Mouse (Mus musculus) liver, embryonic 15.5 days (tissue): ENCODE data around the gene Cul3. TPM values are rescaled to one million over a fixed set of nuclear protein-coding genes. Genes with fewer than 3 reads are reported as not detected.
A peak's percentile ranks its signal among the peaks of the same experiment; 100 is the strongest.

ENCODE experiments used
- ATAC-seq: fragments of 200-750 bp; cut with Nextera tagmentation; 2 replicates; pipeline ENCODE4 v1.8.0; 2017; ENCODE audit warnings: moderate number of reproducible peaks, mild to moderate bottlenecking, moderate library complexity; ENCODE audit not compliant: insufficient read depth
- H3K27ac ChIP-seq: fragments of 300-500 bp; sonication (generic); replicated peaks from 2 replicates; pipeline ENCODE4 v1.5.1; 2015; ENCODE audit warnings: mild to moderate bottlenecking, inconsistent platforms
- H3K27me3 ChIP-seq: fragments of 300-500 bp; sonication (generic); 2 replicates; pipeline ENCODE4 v1.6.1; 2015; ENCODE audit warnings: mild to moderate bottlenecking, inconsistent platforms
- H3K36me3 ChIP-seq: fragments of 300-500 bp; sonication (generic); replicated peaks from 2 replicates; pipeline ENCODE4 v1.6.1; 2015; ENCODE audit warnings: moderate library complexity, mild to moderate bottlenecking, inconsistent platforms
- H3K4me1 ChIP-seq: fragments of 300-500 bp; sonication (generic); replicated peaks from 2 replicates; pipeline ENCODE4 v1.6.1; 2015; ENCODE audit warnings: inconsistent platforms
- H3K4me2 ChIP-seq: fragments of 300-500 bp; sonication (generic); 2 replicates; pipeline ENCODE4 v1.6.1; 2015; ENCODE audit warnings: moderate library complexity, mild to moderate bottlenecking, inconsistent platforms
- H3K4me3 ChIP-seq: fragments of 300-500 bp; sonication (generic); replicated peaks from 2 replicates; pipeline ENCODE4 v1.5.1; 2015; ENCODE audit warnings: mild to moderate bottlenecking, inconsistent platforms
- H3K9ac ChIP-seq: fragments of 300-500 bp; sonication (generic); 2 replicates; pipeline ENCODE4 v1.6.1; 2015; ENCODE audit warnings: moderate library complexity, mild to moderate bottlenecking, inconsistent platforms
- H3K9me3 ChIP-seq: fragments of 300-500 bp; sonication (generic); replicated peaks from 2 replicates; pipeline ENCODE4 v1.6.1; 2016; ENCODE audit warnings: inconsistent platforms
- WGBS: fragments of 180-500 bp; shearing (Covaris S2); methylation state at CpG from one replicate; pipeline ENCODE4 v1.1.7; 2015; ENCODE audit warnings: mixed read lengths; ENCODE audit not compliant: insufficient replicate concordance; 5-methylcytosine and 5-hydroxymethylcytosine counted together
- polyA plus RNA-seq: library from polyadenylated mRNA; unstranded; fragments of >200 nt; fragmentation: Nextera tagmentation; extraction: Ambion mirVana; gene quantifications from 2 replicates; pipeline ENCODE4 v1.2.1, GENCODE M21; 2015

Gene Cul3
- polyA plus RNA-seq = 13.1 and 16.2 TPM in 2 replicates

DNA sequence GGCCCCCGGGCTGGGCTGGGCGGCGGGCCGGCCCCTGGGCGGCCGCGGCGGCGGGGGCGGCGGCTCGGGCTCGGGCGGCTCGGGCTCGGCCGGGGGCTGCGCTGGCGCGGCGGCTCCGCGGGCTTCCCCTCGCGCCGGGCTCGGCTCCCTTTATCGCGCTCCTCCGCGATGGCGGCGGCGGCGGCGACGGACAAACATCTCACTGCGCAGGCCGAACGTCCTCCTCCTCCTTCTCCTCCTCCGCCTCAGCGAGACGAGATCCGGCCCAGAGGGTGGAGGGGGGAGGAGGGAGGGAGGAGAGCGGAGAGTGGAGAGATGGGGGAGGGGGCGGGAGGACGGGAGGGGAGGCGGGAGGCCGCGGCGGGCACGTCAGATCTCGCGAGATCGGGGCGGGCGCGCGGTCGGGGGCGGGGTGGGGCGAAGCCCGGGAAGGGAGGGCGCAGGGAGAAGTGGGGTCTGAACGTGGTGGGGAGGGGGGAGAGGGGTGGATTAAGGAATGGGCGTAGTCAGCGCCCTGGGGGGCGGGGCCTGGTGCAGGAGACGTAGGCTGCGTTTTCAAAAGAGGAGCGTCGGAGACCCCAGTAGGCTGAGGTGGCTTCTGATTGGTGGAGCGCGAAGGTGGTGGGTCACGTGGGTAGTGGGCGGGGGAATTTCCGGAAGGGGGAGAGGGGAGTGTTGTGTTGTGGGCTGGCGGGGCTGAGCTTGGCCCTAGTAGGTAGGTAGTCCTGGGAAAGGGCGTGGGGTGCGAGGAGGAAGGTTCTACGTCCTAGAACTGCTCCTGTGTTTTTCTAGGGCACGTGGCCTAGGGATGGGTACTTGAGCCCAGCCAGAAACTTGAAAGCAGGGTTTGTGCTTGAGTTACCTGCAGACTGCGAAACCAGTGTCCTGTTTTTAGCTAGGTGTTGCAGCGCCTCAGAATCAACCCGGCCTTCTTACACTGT is at the start of gene Cul3:
Gene Cul3 (minus strand): TSS at position 45 of the 941 bp plus-strand sequence.
- Histone ChIP-seq H3K27me3 (no peaks in the 10 kb centered on the region), H3K4me1 (peaks cover 25% of the 10 kb centered on the region), H3K9me3 (no peaks in the 10 kb centered on the region), H3K36me3 (no peaks in the 10 kb centered on the region), H3K9ac (peak within 1 kb of the TSS; percentile 97), H3K4me2 (peak within 1 kb of the TSS; percentile 82), H3K27ac (peak within 1 kb of the TSS; percentile 96), H3K4me3 (peak within 1 kb of the TSS; percentile 98)
- ATAC-seq = peak; percentile 80
- 2% methylated on average over 77 of the region's 85 CpGs for WGBS

- Histone ChIP-seq H3K9me3 (no peaks in the 10 kb centered on the region), H3K4me3 (no peak overlapping the region), H3K4me2 (no peak overlapping the region), H3K9ac (no peak overlapping the region), H3K27ac (no peak overlapping the region), H3K27me3 (no peaks in the 10 kb centered on the region), H3K4me1 (no peaks in the 10 kb centered on the region), H3K36me3 (no peaks in the 10 kb centered on the region)
- no peak for ATAC-seq
- 27% methylated on average over 7 of the region's 7 CpGs for WGBS
Observed at GRCm38 (mm10) chr1:80389518-80389917, 49.2 kb upstream of the Cul3 start.

DNA sequence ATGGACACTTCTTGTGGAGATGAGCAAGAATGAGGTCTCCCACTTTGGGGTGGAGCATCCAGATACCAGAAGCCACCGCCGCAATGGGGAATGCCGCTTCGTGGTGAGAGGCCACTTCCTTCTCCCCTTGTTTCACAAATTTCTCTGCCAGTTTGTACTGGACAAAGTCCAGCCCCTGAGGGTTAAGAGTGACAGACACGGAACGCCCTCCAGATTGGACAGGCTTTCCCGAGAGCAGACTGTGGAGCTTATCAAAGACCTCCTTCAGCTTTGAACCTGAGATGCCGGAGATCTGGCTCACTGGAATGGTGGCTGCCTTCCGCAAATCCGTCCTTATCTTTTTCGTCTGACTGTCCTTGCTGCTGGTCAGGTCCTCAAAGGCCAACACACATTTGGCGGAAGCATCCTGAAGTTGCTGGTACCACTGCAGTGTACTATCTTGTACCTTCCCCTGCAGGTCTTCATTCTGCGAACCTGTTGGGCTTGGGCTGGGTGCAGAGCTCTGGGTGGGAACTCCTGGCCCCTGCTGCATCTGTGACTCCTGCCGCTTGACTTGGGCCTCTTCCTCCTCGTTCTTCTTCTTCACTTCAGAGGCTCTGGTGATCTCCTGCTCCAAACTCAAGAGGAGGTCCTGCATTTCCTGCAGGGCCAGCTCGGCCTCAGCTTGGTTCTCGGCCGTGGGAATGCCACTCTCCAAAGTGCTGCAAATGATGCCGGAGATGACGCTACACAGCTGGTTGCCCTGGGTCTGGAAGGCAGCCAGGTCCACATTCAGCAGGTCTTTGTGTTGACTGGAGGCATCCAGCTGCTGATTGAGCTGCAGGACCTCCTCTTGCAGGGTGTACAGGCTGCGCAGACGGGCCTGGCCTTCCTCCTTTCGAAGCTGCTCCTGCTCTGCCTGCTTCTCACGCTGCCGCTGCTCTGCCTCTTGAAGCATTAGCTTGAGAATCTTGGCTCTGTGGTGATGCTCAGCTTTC is 43.6 kb upstream of the Cul3 start:
- Histone ChIP-seq H3K9ac (no peak overlapping the region), H3K27ac (no peak overlapping the region), H3K9me3 (no peaks in the 10 kb centered on the region), H3K36me3 (no peaks in the 10 kb centered on the region), H3K27me3 (no peaks in the 10 kb centered on the region), H3K4me3 (no peak overlapping the region), H3K4me1 (no peaks in the 10 kb centered on the region), H3K4me2 (0 out of 2 replicates have a peak overlapping the region, but pooled peaks have one; percentile 15)
- WGBS = 37% methylated on average over 25 of the region's 25 CpGs
- ATAC-seq = no peak

DNA sequence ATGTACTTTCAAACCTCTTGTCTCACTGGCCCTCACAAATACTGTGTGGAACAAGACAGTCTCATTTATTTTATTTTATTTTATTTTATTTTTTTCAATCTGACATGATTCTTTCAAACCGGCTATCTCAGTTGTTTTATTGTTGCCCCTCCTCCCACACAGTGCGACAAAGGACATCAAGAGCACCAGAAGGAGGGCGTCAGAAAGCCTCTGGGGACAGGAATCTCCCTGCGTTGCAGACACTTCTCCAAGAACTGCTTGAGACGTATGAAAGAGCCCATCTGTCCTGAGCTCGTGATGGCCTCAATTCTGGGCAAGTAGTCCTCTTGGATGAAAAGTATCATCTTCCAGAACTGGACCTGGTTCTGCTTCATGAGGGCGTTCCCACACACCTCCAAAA is 42.6 kb upstream of the Cul3 start:
- no peaks in the 10 kb centered on the region for H3K36me3 ChIP-seq
- WGBS = 48% methylated on average over 7 of the region's 7 CpGs
- no peak for ATAC-seq
- H3K27ac ChIP-seq = no peak overlapping the region
- H3K4me1 ChIP-seq = no peaks in the 10 kb centered on the region
- no peak overlapping the region for H3K9ac ChIP-seq
- no peak overlapping the region for H3K4me2 ChIP-seq
- no peaks in the 10 kb centered on the region for H3K27me3 ChIP-seq
- no peak overlapping the region for H3K4me3 ChIP-seq
- no peaks in the 10 kb centered on the region for H3K9me3 ChIP-seq

GRCm38 (mm10) chr1:80381302-80381701 is 41.0 kb upstream of the Cul3 start:
- Histone ChIP-seq H3K4me3 (no peak overlapping the region), H3K27me3 (no peaks in the 10 kb centered on the region), H3K4me1 (no peaks in the 10 kb centered on the region), H3K36me3 (no peaks in the 10 kb centered on the region), H3K9ac (no peak overlapping the region), H3K27ac (no peak overlapping the region), H3K9me3 (no peaks in the 10 kb centered on the region), H3K4me2 (no peak overlapping the region)
- ATAC-seq = no peak
- 18% methylated on average over 4 of the region's 4 CpGs for WGBS

DNA sequence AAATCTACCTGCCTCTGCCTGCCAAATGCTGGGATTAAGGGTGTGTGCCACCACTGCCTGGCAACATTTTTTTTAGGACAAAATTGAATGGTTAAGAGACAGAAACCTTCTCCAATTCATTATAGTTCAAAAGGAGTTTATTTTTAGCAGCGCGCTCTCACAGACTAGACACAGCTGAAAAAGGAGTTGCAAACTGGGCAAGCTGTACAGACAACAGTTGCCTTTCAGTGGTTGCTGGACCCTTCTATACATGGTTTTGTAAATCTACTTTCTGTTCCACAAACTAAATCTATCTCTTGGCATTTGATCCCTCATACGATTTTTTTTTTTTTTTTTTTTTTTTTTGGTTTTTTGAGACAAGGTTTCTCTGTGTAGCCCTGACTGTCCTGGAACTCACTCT is 31.7 kb upstream of the Cul3 start:
- H3K4me2 ChIP-seq = no peak overlapping the region

DNA sequence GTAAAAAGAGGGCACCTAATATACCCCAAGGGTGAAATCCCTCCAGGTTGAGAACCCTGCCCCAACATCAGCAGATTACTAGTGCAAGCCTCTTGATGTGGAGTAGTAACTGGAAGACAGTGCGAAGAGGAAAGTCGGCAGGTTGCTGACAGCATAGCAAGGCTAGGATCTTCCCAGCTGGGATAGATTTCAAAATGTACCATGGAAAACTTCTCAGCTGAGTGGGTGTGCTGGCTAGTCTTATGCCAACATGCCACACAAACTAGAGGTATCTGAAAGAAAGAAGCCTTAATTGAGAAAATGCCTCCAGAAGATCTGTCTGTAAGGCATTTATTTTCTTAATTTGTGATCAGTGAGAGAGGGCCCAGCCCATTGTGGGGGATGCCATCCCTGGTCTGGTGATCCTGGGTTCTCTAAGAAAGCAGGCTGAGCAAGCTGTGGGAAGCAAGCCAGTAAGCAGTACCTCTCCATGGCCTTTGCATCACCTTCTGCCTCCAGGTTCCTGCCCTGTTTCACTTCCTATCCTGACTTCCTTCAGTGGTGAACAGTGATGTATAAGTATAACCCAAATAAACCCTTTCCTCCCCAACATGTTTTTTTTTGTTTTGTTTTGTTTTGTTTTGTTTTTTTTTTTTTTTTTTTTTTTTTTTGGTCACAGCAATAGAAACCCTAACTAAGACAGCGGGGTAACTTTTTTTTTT is 31.1 kb upstream of the Cul3 start:
- no peaks in the 10 kb centered on the region for H3K4me1 ChIP-seq
- 73% methylated on average over 3 of the region's 3 CpGs for WGBS

More for the DNA sequence above, 31.7 kb upstream of the Cul3 start:
- no peak overlapping the region for H3K4me3 ChIP-seq
- H3K27ac ChIP-seq = no peak overlapping the region
- no peak overlapping the region for H3K9ac ChIP-seq
- ATAC-seq = no peak
- no peaks in the 10 kb centered on the region for H3K9me3 ChIP-seq
- no peaks in the 10 kb centered on the region for H3K36me3 ChIP-seq
- no peaks in the 10 kb centered on the region for H3K4me1 ChIP-seq
- H3K27me3 ChIP-seq = no peaks in the 10 kb centered on the region
- 71% methylated on average over 3 of the region's 3 CpGs for WGBS

DNA sequence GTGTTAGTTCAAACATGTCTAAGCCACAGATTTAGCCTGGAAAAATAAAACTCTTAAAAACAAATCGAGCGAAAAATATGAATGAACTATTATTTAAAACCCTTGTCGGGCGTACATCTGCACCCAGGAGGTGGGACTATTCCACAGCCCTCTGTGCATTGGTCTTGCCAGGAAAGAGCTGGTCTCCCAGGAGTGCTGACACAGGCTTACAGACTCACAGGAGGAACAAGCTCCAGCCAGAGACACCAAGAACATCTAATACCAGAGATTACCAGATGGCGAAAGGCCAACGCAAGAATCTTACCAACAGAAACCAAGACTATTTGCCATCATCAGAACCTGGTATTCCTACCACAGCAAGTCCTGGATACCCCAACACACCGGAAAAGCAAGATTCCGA is 23.2 kb upstream of the Cul3 start:
- H3K4me2 ChIP-seq = no peak overlapping the region
- no peaks in the 10 kb centered on the region for H3K9me3 ChIP-seq
- no peak overlapping the region for H3K27ac ChIP-seq
- H3K9ac ChIP-seq = no peak overlapping the region
- H3K36me3 ChIP-seq = no peaks in the 10 kb centered on the region
- H3K4me3 ChIP-seq = no peak overlapping the region
- 71% methylated on average over 8 of the region's 8 CpGs for WGBS
- no peaks in the 10 kb centered on the region for H3K27me3 ChIP-seq
- H3K4me1 ChIP-seq = no peaks in the 10 kb centered on the region
- no peak for ATAC-seq

More for the DNA sequence above, 31.1 kb upstream of the Cul3 start:
- no peak overlapping the region for H3K4me2 ChIP-seq
- no peak overlapping the region for H3K4me3 ChIP-seq
- no peak for ATAC-seq
- H3K27me3 ChIP-seq = no peaks in the 10 kb centered on the region
- no peaks in the 10 kb centered on the region for H3K36me3 ChIP-seq
- no peaks in the 10 kb centered on the region for H3K9me3 ChIP-seq
- no peak overlapping the region for H3K27ac ChIP-seq
- no peak overlapping the region for H3K9ac ChIP-seq

DNA sequence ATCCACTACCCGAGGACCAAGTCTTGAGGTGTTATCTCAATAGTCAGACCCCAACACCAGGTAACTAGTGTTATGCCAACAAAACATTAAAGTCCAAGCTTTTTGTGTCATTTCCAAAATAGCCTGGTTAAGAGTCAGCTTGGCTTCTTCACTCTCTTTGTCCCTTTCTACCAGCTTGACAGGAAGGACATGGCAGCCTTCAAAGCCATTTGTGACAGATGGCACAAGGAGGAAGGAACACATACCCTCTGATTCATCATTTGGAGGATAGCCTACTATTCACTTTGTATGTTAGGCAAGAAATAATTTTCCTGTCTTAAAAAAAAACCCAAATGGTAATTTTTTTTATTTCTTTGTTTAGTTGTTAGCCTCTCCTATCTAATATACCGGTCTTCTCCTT is 22.7 kb upstream of the Cul3 start:
- 55% methylated on average over 2 of the region's 2 CpGs for WGBS
- no peaks in the 10 kb centered on the region for H3K36me3 ChIP-seq
- ATAC-seq = no peak

DNA sequence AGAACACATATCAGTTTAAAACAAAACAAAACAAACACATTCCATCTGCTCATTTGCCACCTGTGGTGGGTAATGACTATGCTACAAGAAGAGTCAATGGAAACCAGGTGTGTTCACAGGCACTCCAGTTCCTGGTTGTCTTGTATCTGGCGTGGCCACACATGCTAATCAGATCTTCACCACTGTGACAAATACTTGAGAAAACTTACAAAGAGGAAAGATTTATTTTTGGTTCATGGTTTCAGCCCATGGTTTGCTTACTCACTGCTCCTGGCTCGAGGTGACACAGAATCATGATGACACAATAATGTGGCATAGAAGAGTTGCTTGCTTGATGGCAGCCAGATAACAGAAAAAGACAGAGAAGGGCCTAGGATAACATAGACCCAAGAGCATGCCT is 22.1 kb upstream of the Cul3 start:
- Histone ChIP-seq H3K27me3 (no peaks in the 10 kb centered on the region), H3K9ac (no peak overlapping the region), H3K4me1 (no peaks in the 10 kb centered on the region), H3K4me2 (no peak overlapping the region), H3K36me3 (no peaks in the 10 kb centered on the region), H3K4me3 (no peak overlapping the region), H3K27ac (no peak overlapping the region), H3K9me3 (no peaks in the 10 kb centered on the region)
- ATAC-seq = no peak
- 21% methylated on average over 2 of the region's 2 CpGs for WGBS

More for the DNA sequence above, 22.7 kb upstream of the Cul3 start:
- Histone ChIP-seq H3K27ac (no peak overlapping the region), H3K9me3 (no peaks in the 10 kb centered on the region), H3K27me3 (no peaks in the 10 kb centered on the region), H3K9ac (no peak overlapping the region), H3K4me1 (no peaks in the 10 kb centered on the region), H3K4me3 (no peak overlapping the region), H3K4me2 (no peak overlapping the region)
